ENCODE assay signal across 11 mouse cellular contexts in genomic region chr15:94803624-94804342, GRCm38 (mm10).
DNase-seq lines count a peak whose midpoint lies in the region; ATAC-seq lines count a peak whose summit lies in the region.
"Had no signal": no experiment of that assay in that cellular context is flagged by ENCODE, and none has a peak within 500 bp of the region (broad histone marks: within the 10 kb centered on the region; RNA-seq: fewer than 3 reads in every experiment).

No protein-coding gene starts in this region.

- H3K27me3 ChIP-seq in kidney, embryonic 15.5 days, result 0 out of 2 replicates have a peak, but pooled peaks cover 4% of the 10 kb centered on the region
- H3K27me3 ChIP-seq in forebrain, embryonic 12.5 days, result no peaks in the 10 kb centered on the region
- H3K27me3 ChIP-seq in midbrain, embryonic 16.5 days (ENCODE audit: control insufficient read depth, insufficient read depth, low read depth, low read length), result no peaks in the 10 kb centered on the region
- H3K27me3 ChIP-seq: lung, embryonic 15.5 days had no signal

- DNase-seq in kidney, adult 9 months, result no peak
- peak; percentile 35 for DNase-seq in forelimb bud, embryonic 11.5 days (ENCODE audit: low read depth, low spot score)
- no peak for DNase-seq in adrenal gland, adult (ENCODE audit: inconsistent age in 2 of 2, low spot score in 1 of 2)
- DNase-seq: cerebellum, postnatal 25 days; heart, adult 18-20 months; thymus, postnatal 4 days had no signal

- no peak overlapping the region for H3K4me3 ChIP-seq in kidney, embryonic 15.5 days (replicated peaks)
- H3K4me3 ChIP-seq in forebrain, embryonic 12.5 days (replicated peaks), result no peak overlapping the region
- H3K4me3 ChIP-seq in midbrain, embryonic 16.5 days (ENCODE audit: low read depth, low read length), result no peak overlapping the region
- H3K4me3 ChIP-seq: lung, embryonic 15.5 days had no signal

- H3K9me3 ChIP-seq in kidney, embryonic 15.5 days (replicated peaks), result no peaks in the 10 kb centered on the region
- no peaks in the 10 kb centered on the region for H3K9me3 ChIP-seq in forebrain, embryonic 12.5 days
- no peaks in the 10 kb centered on the region for H3K9me3 ChIP-seq in midbrain, embryonic 16.5 days (replicated peaks; ENCODE audit: control insufficient read depth, low read length, poor library complexity, severe bottlenecking)
- H3K9me3 ChIP-seq: lung, embryonic 15.5 days had no signal

- no peak overlapping the region for H3K27ac ChIP-seq in kidney, embryonic 15.5 days
- 0 out of 2 replicates have a peak overlapping the region, but pooled peaks have one; percentile 19 for H3K27ac ChIP-seq in forebrain, embryonic 12.5 days
- H3K27ac ChIP-seq in midbrain, embryonic 16.5 days (ENCODE audit: low read length), result no peak overlapping the region
- H3K27ac ChIP-seq: lung, embryonic 15.5 days had no signal

- peak; percentile 72 for ATAC-seq in kidney, embryonic 15.5 days (replicated peaks; ENCODE audit: low FRiP score)
- ATAC-seq in forebrain, embryonic 12.5 days (ENCODE audit: low FRiP score), result peak; percentile 86
- ATAC-seq in midbrain, embryonic 16.5 days, result peak; percentile 89
- no peak for ATAC-seq in granulocyte monocyte progenitor cell, adult 5-6 weeks (replicated peaks; ENCODE audit: poor library complexity, severe bottlenecking)

- no peak overlapping the region for H3K4me2 ChIP-seq in kidney, embryonic 15.5 days
- H3K4me2 ChIP-seq in forebrain, embryonic 12.5 days, result no peak overlapping the region
- H3K4me2 ChIP-seq in midbrain, embryonic 16.5 days (ENCODE audit: low read length), result no peak overlapping the region
- H3K4me2 ChIP-seq: lung, embryonic 15.5 days had no signal

- H3K36me3 ChIP-seq in kidney, embryonic 15.5 days, result no peaks in the 10 kb centered on the region
- no peaks in the 10 kb centered on the region for H3K36me3 ChIP-seq in forebrain, embryonic 12.5 days (replicated peaks)
- no peaks in the 10 kb centered on the region for H3K36me3 ChIP-seq in midbrain, embryonic 16.5 days (ENCODE audit: control insufficient read depth, insufficient read depth, low read length)
- H3K36me3 ChIP-seq: lung, embryonic 15.5 days had no signal

- no peak overlapping the region for H3K9ac ChIP-seq in kidney, embryonic 15.5 days
- no peak overlapping the region for H3K9ac ChIP-seq in forebrain, embryonic 12.5 days
- no peak overlapping the region for H3K9ac ChIP-seq in midbrain, embryonic 16.5 days (ENCODE audit: low read depth, low read length)
- H3K9ac ChIP-seq: lung, embryonic 15.5 days had no signal

- WGBS in kidney, embryonic 15.5 days, result 17% methylated on average over 17 of the region's 17 CpGs
- WGBS in forebrain, embryonic 12.5 days, result 65% methylated on average over 17 of the region's 17 CpGs
- 42% methylated on average over 17 of the region's 17 CpGs for WGBS in midbrain, embryonic 16.5 days

- peaks cover 18% of the 10 kb centered on the region; the same call in 1 of the 2 replicates for H3K4me1 ChIP-seq in kidney, embryonic 15.5 days
- H3K4me1 ChIP-seq in forebrain, embryonic 12.5 days, result peaks cover 2% of the 10 kb centered on the region; the same call in 1 of the 2 replicates
- 0 out of 2 replicates have a peak, but pooled peaks cover 4% of the 10 kb centered on the region for H3K4me1 ChIP-seq in midbrain, embryonic 16.5 days (ENCODE audit: control insufficient read depth, insufficient read depth, low read length)
- H3K4me1 ChIP-seq: lung, embryonic 15.5 days had no signal
